Mouse (Mus musculus): ENCODE data around the gene Serinc2.

- TF ChIP-seq POLR2A (IDR thresholded peaks at IDR 0.05; ENCODE audit: control insufficient read depth, extremely low read depth, insufficient read depth, low read length, poor library complexity) (no peak), CTCF (IDR thresholded peaks at IDR 0.05; ENCODE audit: borderline replicate concordance, control insufficient read depth, extremely low read depth, insufficient read depth, low read length, poor library complexity) (no peak)
Observed at GRCm38 (mm10) chr4:130286531-130286930, 7.5 kb upstream of the Serinc2 start.

Data from thymus, adult 2 months (tissue).